Mouse (Mus musculus) WW6 (cell line): ENCODE results near the gene Cdc20b.

Experiments used
- DNase-seq: peaks from one replicate; pipeline ENCODE4 v3.0.0-alpha.2; 2013; ENCODE audit warnings: low read depth, low spot score

Gene Cdc20b

GRCm38 (mm10) chr13:113097011-113097410 is 62.1 kb downstream of the Cdc20b start:
- no peak for DNase-seq

- DNase-seq, result no peak
These were observed 63.5 kb downstream of the Cdc20b start for GRCm38 (mm10) chr13:113098406-113098805.

- no peak for DNase-seq
These were observed 66.0 kb downstream of the Cdc20b start, which contains the start of gene Gzma for GRCm38 (mm10) chr13:113100879-113101278. Gene Gzma (minus strand): TSS chr13:113100981.

- DNase-seq, result no peak
These were observed 66.9 kb downstream of the Cdc20b start for GRCm38 (mm10) chr13:113101804-113102203.

- DNase-seq, result no peak
These were observed 69.8 kb downstream of the Cdc20b start for GRCm38 (mm10) chr13:113104759-113105158.

- no peak for DNase-seq
These were observed 84.1 kb downstream of the Cdc20b start for GRCm38 (mm10) chr13:113118977-113119376.

GRCm38 (mm10) chr13:113120324-113121237 is 85.7 kb downstream of the Cdc20b start:
- DNase-seq, result no peak

GRCm38 (mm10) chr13:113121326-113121725 is 86.4 kb downstream of the Cdc20b start:
- no peak for DNase-seq

GRCm38 (mm10) chr13:113129974-113130373 is 95.1 kb downstream of the Cdc20b start:
- no peak for DNase-seq

GRCm38 (mm10) chr13:113139597-113139996 is 104.7 kb downstream of the Cdc20b start:
- DNase-seq, result no peak
